Mouse (Mus musculus) testis, adult 2 months (tissue): ENCODE measurements at regions not wholly inside any gene's neighbourhood (a gene's known extent, or its start where the extent isn't known, plus 50 kb on each side); places are given as distances from the start of the nearest gene placed in this dataset.

Source experiments
- CTCF ChIP-seq: fragments of 200-500 bp; IDR thresholded peaks from 2 replicates; pipeline ENCODE4 v1.5.1; 2012; ENCODE audit warnings: low read depth, mild to moderate bottlenecking, inconsistent platforms, low read length, moderate library complexity; ENCODE audit not compliant: control insufficient read depth, insufficient read depth, insufficient replicate concordance
- POLR2A ChIP-seq: fragments of 200-500 bp; IDR thresholded peaks from 2 replicates; pipeline ENCODE4 v1.6.1; 2012; ENCODE audit warnings: low read depth, mild to moderate bottlenecking, inconsistent platforms, low read length, moderate library complexity; ENCODE audit not compliant: control insufficient read depth

GRCm38 (mm10) chr1:35765692-35766091 is 302.5 kb upstream of the Hs6st1 start:
- TF ChIP-seq CTCF (no peak), POLR2A (no peak)
